Mouse (Mus musculus): Measurements from ENCODE around the gene Ube2c.
A peak's percentile ranks its signal among the peaks of the same experiment; 100 is the strongest.

Ube2c gene

DNA sequence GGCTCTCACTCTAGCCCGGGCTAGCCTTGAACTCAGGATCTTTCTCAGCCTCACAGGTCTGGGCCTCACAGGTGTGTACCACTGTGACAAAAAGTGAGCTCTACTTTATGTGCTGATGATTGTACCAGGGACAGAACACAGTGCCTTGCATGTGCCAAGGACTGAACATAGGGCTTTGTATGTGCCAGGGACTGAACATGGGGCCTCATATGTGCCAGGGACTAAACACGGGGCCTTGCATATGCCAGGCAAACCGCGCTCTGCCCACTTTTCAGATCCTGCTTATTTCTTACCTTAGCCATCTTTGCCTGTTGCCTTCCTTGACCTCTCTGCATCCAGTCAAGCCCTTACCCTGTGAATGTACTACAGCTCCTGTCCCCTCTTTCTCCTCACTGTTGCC lies 7.7 kb upstream of the Ube2c start:
- no peak for DNase-seq (ENCODE audit: low spot score)

- DNase-seq (ENCODE audit: low spot score) = no peak
Measured at GRCm38 (mm10) chr2:164762593-164762992, 7.1 kb upstream of the Ube2c start.

- no peak for DNase-seq (ENCODE audit: low spot score)
Measured at GRCm38 (mm10) chr2:164765841-164766240, 3.9 kb upstream of the Ube2c start.

GRCm38 (mm10) chr2:164767812-164768540 lies 1.7 kb upstream of the Ube2c start:
- no peak for DNase-seq (ENCODE audit: low spot score)

- no peak for DNase-seq (ENCODE audit: low spot score)
Measured at GRCm38 (mm10) chr2:164770279-164770678, 581 bp downstream of the Ube2c start.

- no peak for DNase-seq (ENCODE audit: low spot score)
Measured at GRCm38 (mm10) chr2:164771123-164771522, 1.4 kb downstream of the Ube2c start.

- DNase-seq (ENCODE audit: low spot score) = no peak
Measured at GRCm38 (mm10) chr2:164773229-164773988, 3.7 kb downstream of the Ube2c start.

DNA sequence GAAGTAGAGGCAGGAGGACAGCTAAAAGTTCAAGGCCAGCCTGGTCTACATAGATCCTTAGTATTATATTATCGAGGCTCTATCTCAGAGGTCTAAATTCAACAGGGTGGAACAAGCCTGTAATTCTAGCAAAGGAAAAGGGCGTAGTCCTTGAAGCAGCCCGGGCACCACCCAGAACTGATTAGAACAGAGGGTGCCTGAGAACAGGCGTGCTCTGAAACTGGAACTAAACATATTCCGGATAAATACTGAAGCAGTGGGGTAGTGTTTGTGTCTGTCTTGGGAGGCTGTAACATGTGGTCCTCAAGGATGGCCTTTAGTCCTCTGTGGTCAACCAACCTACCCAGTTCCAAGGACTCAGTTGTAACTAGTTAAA lies 4.3 kb downstream of the Ube2c start:
- peak; percentile 54 for DNase-seq (ENCODE audit: low spot score)

DNA sequence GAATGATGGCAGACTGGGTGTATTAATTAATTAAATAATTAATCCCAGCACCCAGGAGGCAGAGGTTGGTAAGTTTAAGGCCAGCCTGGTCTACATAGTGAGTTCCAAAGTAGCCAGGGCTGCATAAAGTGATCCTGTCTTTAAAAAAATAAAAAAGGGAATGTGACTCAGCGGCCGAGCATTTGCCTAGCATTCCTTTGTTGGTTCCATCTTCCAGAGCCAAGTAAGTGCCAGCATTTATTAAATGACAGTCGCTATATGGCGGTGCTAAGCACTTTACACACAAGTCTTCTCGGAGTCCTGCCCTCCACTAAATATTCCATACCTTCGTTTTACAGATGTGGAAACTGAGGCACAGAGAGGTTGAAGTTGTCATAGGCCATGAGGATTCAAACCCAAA lies 6.4 kb downstream of the Ube2c start:
- no peak for DNase-seq (ENCODE audit: low spot score)

- DNase-seq (ENCODE audit: low spot score) = no peak
Measured at GRCm38 (mm10) chr2:164776801-164777200, 7.1 kb downstream of the Ube2c start.

- no peak for DNase-seq (ENCODE audit: low spot score)
Measured at GRCm38 (mm10) chr2:164777246-164778014, 7.7 kb downstream of the Ube2c start.

DNA sequence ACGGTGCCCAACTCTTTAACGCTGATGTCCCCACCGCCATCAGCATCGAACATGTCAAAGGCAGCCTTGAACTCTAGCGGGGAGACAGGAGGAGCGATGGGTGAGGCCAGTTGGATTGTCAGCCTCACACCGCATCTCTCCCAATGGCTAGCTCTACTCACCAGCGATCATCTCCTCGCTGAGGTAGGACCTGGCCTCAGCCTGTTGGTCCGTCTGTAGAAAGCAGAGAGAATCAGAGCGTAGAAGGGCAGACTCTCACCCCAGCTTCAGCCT lies 8.3 kb downstream of the Ube2c start:
- no peak for DNase-seq (ENCODE audit: low spot score)

DNA sequence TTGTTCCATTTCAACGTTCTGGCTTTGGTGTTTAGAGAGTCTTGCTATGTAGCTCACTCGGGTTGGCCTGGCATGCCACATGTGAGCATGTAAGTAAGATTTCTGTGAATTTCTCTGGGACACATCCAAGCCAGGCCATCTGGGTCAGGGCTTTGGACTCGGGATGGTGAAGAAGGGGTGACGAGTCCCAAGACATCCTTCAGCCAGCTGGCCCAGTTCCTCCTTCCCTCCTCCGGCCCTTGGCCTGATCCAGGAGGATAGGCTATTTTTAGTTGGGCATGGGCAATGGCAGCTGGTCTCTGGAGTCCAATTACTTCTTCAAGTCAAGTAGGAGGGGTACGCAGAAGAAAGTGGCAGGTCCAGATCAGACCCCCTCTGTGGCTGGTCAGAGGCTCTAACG lies 9.1 kb downstream of the Ube2c start:
- no peak for DNase-seq (ENCODE audit: low spot score)

DNA sequence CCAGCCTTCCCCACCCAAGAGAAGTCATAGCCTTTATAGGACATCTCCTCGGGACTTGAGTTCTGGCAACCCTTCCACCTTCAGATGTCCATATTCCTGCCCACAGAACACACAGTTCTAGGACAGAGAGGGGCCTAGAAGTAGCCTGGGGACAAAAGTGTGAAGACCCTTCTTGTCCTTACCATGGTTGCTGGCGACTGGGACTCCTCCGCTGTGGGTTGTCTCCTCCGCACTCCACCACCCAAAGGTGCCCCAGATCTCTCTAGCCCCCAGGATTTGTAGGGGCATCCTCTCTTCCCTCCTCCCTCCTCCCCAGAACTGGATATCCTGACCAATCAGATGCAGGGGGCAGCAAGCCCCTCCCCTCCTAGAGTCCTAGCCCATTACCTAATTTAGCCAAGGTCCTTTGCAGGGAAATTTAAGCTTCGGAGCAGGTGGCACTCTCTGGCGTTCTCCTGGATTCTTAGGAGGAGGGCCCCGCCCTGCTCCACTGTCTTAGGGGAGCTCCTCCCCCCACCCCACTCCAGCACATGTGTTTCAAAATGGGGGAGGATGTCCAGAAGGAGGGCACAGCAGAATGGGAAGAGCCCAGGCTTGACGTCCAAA lies 9.9 kb downstream of the Ube2c start, which contains the start of gene Tnnc2:
Gene Tnnc2, minus strand, starts transcription at position 487 of the 606 bp plus-strand sequence.
- no peak for DNase-seq (ENCODE audit: low spot score)

DNA sequence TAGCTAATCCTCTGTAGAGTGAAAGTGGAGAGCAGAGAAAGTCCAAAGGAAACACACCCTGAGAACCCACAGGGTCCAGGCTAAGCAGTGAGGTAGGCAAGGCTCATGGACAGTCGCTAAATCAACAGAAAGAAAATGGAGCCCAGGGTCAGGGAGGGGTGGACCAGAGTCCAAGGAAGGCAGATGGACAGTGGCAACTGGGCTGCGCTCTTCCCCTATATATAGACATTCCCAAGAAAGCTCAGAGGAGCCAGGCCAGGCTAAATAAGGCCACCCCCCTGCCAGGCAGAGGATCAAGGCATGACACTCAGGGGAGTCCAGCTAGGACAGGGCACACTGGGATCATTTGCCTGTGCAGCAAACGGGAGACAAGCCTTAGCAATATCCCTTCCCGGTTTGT lies 12.2 kb downstream of the Ube2c start:
- no peak for DNase-seq (ENCODE audit: low spot score)

DNA sequence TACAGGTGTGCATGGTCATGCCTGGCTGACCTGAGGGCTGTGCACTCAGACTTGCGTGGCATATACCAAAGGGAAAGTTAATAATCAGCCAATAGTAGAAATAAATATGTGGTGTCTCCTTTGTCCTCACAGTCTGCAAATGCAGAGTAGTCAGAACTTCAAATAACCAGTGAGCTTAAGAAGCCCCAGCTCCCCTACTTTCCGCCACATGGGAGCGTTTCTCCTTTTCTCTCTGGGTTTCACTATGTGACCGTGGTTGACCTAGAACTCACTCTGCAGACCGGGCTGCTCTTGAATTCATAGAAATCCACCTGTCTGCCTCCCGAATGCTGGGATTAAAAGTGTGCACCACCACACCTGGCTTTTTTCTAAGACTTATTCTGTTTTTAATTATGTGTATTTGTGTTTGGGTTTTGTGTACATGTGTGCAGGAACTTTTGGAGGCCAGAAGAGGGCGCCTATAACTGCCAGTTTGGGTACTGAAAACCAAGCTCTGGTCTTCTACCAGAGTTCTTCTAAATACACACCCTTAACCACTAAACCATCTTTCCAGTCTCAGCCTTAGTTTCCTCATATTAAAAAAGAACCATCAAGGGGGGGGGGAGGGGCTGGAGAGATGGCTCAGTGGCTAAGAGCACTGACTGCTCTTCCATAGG lies 14.4 kb downstream of the Ube2c start:
- no peak for DNase-seq (ENCODE audit: low spot score)

DNA sequence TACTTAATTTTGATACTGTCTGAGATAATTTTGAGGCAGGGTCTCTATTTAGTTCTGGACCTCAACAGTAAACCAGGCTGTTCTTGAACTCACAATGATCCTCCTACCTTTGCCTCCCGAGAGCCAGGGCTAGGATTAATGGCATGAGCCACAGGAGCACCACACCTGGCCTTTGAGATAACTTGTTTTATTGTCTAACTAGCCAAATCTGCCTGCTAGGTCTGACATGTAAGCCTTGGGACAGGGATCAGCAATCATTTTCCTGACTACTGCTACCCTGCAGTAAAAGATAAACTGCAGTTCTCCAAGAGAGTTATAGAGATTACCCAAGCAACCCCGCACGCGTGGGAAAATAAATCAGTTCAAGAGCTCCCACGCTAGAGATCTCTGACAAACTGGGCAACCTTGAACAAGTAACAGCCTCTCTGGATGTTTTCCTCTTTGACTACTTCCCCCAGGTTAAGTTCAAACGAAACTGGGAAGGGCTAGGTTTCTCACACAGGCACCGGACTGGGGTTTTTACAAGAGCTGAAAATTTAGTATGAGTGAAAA lies 15.2 kb downstream of the Ube2c start:
- no peak for DNase-seq (ENCODE audit: low spot score)

GRCm38 (mm10) chr2:164785481-164786387 lies 16.0 kb downstream of the Ube2c start, which contains the start of gene Snx21:
TSS of gene Snx21 (plus strand) at chr2:164785823.
- DNase-seq (ENCODE audit: low spot score) = peak; percentile 95

- DNase-seq (ENCODE audit: low spot score) = peak; percentile 32
Measured at GRCm38 (mm10) chr2:164786388-164786885, 16.7 kb downstream of the Ube2c start.

DNA sequence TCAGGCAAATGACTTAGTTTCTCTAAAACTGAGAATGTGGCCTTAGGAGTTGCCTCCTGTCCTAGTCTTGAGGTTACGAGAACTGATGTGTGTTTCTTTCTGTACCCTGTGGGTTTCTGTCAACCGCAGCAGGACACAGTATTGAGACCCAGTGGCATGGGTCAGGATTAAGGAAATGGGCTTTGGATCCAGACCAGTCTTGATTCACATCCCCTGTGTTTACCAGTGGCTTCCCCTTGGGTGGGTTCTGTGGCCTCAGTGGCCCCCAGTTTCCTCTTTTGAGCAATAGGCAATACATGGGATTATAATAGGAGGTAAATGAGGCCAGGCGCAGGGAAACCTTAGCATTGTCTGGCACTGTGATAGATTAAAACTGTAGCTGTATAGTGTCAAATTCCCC lies 17.3 kb downstream of the Ube2c start:
- DNase-seq (ENCODE audit: low spot score) = peak; percentile 12

All from lung, postnatal 25 days (tissue).